Comparison of ENCODE assay signal across 8 mouse cellular contexts in genomic region chr9:116087880-116088279, GRCm38 (mm10).
DNase-seq lines count a peak whose midpoint lies in the region; ATAC-seq lines count a peak whose summit lies in the region.

No protein-coding gene starts in this region.

- peak; percentile 40 for ATAC-seq in activated CD4-positive, CD25-positive, alpha-beta regulatory T cell, adult 4 months
- no peak for ATAC-seq in monocyte, adult 5-6 weeks (replicated peaks; ENCODE audit: insufficient number of reproducible peaks, low FRiP score, low TSS enrichment, poor library complexity, severe bottlenecking)

- peak; percentile 34 for DNase-seq in ovary, postnatal 36 days (ENCODE audit: low spot score)
- DNase-seq in ovary, postnatal 10 days (ENCODE audit: low spot score), result no peak
- DNase-seq in embryo, embryonic 10.5 days (ENCODE audit: low spot score), result peak; percentile 87
- peak; percentile 58 for DNase-seq in hindlimb bud, embryonic 11.5 days (ENCODE audit: extremely low spot score, low read depth, low spot score)
- peak; percentile 74 for DNase-seq in left cerebral cortex, postnatal 4 days
- peak; percentile 83 for DNase-seq in retina, embryonic 14.5 days (ENCODE audit: low spot score)

- intact Hi-C loops in left cerebral cortex, postnatal 4 days (cut with DNase I), result loop anchor here (10.0 kb wide), 1 partner anchor 257 kb away; no protein-coding TSS in a partner anchor
